Mouse (Mus musculus) embryonic facial prominence, embryonic 14.5 days (tissue): Measurements from ENCODE around the gene 9530003J23Rik. TPM values are rescaled to one million over a fixed set of nuclear protein-coding genes. Genes with fewer than 3 reads are reported as not detected.
"Not testable (repeated sequence)": the region's sequence is repeated elsewhere in the genome, so short reads cannot be mapped to it uniquely, and the experiment has no call there.

Experiments
- ATAC-seq: fragments of 200-750 bp; cut with Nextera tagmentation; 2 replicates; pipeline ENCODE4 v1.8.0; 2017; ENCODE audit warnings: low read depth, moderate number of reproducible peaks, moderate TSS enrichment
- DNase-seq: peaks from one replicate; pipeline ENCODE4 v3.0.0-alpha.2; 2015; ENCODE audit warnings: low spot score
- H3K27ac ChIP-seq: fragments of 300-500 bp; sonication (generic); replicated peaks from 2 replicates; pipeline ENCODE4 v1.5.1; 2014; ENCODE audit warnings: low read depth, mild to moderate bottlenecking, low read length, moderate library complexity
- H3K27me3 ChIP-seq: fragments of 300-500 bp; sonication (generic); replicated peaks from 2 replicates; pipeline ENCODE4 v1.6.1; 2014; ENCODE audit warnings: low read length; ENCODE audit not compliant: control insufficient read depth, insufficient read depth
- H3K36me3 ChIP-seq: fragments of 300-500 bp; sonication (generic); 2 replicates; pipeline ENCODE4 v1.6.1; 2014; ENCODE audit warnings: low read length, mixed read lengths; ENCODE audit not compliant: control insufficient read depth, insufficient read depth
- H3K4me1 ChIP-seq: fragments of 300-500 bp; sonication (generic); 2 replicates; pipeline ENCODE4 v1.6.1; 2014; ENCODE audit warnings: antibody characterized with exemption, low read length; ENCODE audit not compliant: control insufficient read depth, insufficient read depth
- H3K4me2 ChIP-seq: fragments of 300-500 bp; sonication (generic); 2 replicates; pipeline ENCODE4 v1.6.1; 2014; ENCODE audit warnings: low read depth, mild to moderate bottlenecking, low read length, moderate library complexity, mixed read lengths
- H3K4me3 ChIP-seq: fragments of 300-500 bp; sonication (generic); 2 replicates; pipeline ENCODE4 v1.5.1; 2014; ENCODE audit warnings: low read depth, mild to moderate bottlenecking, low read length
- H3K9ac ChIP-seq: fragments of 300-500 bp; sonication (generic); 2 replicates; pipeline ENCODE4 v1.6.1; 2014; ENCODE audit warnings: low read depth, mild to moderate bottlenecking, low read length, moderate library complexity, mixed read lengths
- H3K9me3 ChIP-seq: fragments of 300-500 bp; sonication (generic); 2 replicates; pipeline ENCODE4 v1.6.1; 2016; ENCODE audit warnings: low read length; ENCODE audit not compliant: control insufficient read depth
- WGBS: fragments of 180-500 bp; shearing (Covaris S2); extraction: QIAGEN DNeasy Blood & Tissue Kit; methylation state at CpG from one replicate; pipeline ENCODE4 v1.1.7; 2014; 5-methylcytosine and 5-hydroxymethylcytosine counted together
- polyA plus RNA-seq: library from polyadenylated mRNA; unstranded; fragments of >200 nt; fragmentation: Nextera tagmentation; extraction: Ambion mirVana; gene quantifications from 2 replicates; pipeline ENCODE4 v1.2.1, GENCODE M21; 2014

9530003J23Rik gene
- polyA plus RNA-seq = not detected in 2 replicates

- no peaks in the 10 kb centered on the region for H3K4me1 ChIP-seq
- DNase-seq = no peak
- H3K27ac ChIP-seq = no peak within 1 kb of the TSS
- H3K4me3 ChIP-seq = no peak within 1 kb of the TSS
- no peak within 1 kb of the TSS for H3K9ac ChIP-seq
- no peaks in the 10 kb centered on the region for H3K27me3 ChIP-seq
- H3K4me2 ChIP-seq = no peak within 1 kb of the TSS
- H3K36me3 ChIP-seq = no peaks in the 10 kb centered on the region
- no peaks in the 10 kb centered on the region for H3K9me3 ChIP-seq
- 85% methylated on average over 12 of the region's 12 CpGs for WGBS
- no peak for ATAC-seq
Measured at GRCm38 (mm10) chr10:117238603-117239002, at the start of gene 9530003J23Rik. Gene 9530003J23Rik, minus strand, starts transcription at chr10:117238703.

GRCm38 (mm10) chr10:117287226-117287850, 48.8 kb upstream of the 9530003J23Rik start:
- Histone ChIP-seq H3K4me1 (no peaks in the 10 kb centered on the region), H3K4me2 (no peak overlapping the region), H3K27me3 (no peaks in the 10 kb centered on the region), H3K9ac (no peak overlapping the region), H3K9me3 (no peaks in the 10 kb centered on the region), H3K36me3 (no peaks in the 10 kb centered on the region), H3K27ac (no peak overlapping the region), H3K4me3 (no peak overlapping the region)
- 87% methylated on average over 3 of the region's 3 CpGs for WGBS
- DNase-seq (no peak), ATAC-seq (no peak)

GRCm38 (mm10) chr10:117286366-117286970, 48.0 kb upstream of the 9530003J23Rik start:
- DNase-seq (no peak), ATAC-seq (no peak)
- Histone ChIP-seq H3K4me3 (no peak overlapping the region), H3K4me1 (no peaks in the 10 kb centered on the region), H3K4me2 (no peak overlapping the region), H3K27ac (no peak overlapping the region), H3K36me3 (no peaks in the 10 kb centered on the region), H3K9ac (no peak overlapping the region), H3K27me3 (no peaks in the 10 kb centered on the region), H3K9me3 (no peaks in the 10 kb centered on the region)
- 94% methylated on average over 6 of the region's 6 CpGs for WGBS

- H3K4me2 ChIP-seq, H3K27ac ChIP-seq, H3K9ac ChIP-seq, DNase-seq, H3K27me3 ChIP-seq, H3K4me3 ChIP-seq, ATAC-seq, H3K4me1 ChIP-seq, H3K36me3 ChIP-seq, H3K9me3 ChIP-seq: not testable (repeated sequence)
- WGBS = 80% methylated on average over 3 of the region's 7 CpGs
Measured at GRCm38 (mm10) chr10:117285584-117285983, 47.1 kb upstream of the 9530003J23Rik start.

- Histone ChIP-seq H3K4me1 (no peaks in the 10 kb centered on the region), H3K27ac (no peak overlapping the region), H3K9ac (no peak overlapping the region), H3K9me3 (no peaks in the 10 kb centered on the region), H3K4me3 (no peak overlapping the region), H3K27me3 (no peaks in the 10 kb centered on the region), H3K4me2 (no peak overlapping the region), H3K36me3 (no peaks in the 10 kb centered on the region)
- no peak for DNase-seq
- WGBS = 82% methylated on average over 10 of the region's 10 CpGs
- no peak for ATAC-seq
Measured at GRCm38 (mm10) chr10:117284578-117285520, 46.3 kb upstream of the 9530003J23Rik start.

- H3K27ac ChIP-seq = no peak overlapping the region
- ATAC-seq (no peak), DNase-seq (no peak)
- H3K9me3 ChIP-seq = no peaks in the 10 kb centered on the region
- no peaks in the 10 kb centered on the region for H3K36me3 ChIP-seq
- no peaks in the 10 kb centered on the region for H3K4me1 ChIP-seq
- H3K4me2 ChIP-seq = no peak overlapping the region
- no peak overlapping the region for H3K9ac ChIP-seq
- 78% methylated on average over 7 of the region's 7 CpGs for WGBS
- no peaks in the 10 kb centered on the region for H3K27me3 ChIP-seq
- no peak overlapping the region for H3K4me3 ChIP-seq
Measured at GRCm38 (mm10) chr10:117283871-117284577, 45.5 kb upstream of the 9530003J23Rik start.

- not testable (repeated sequence) for DNase-seq, H3K4me2 ChIP-seq, H3K4me3 ChIP-seq, H3K36me3 ChIP-seq, H3K27ac ChIP-seq, H3K4me1 ChIP-seq, H3K27me3 ChIP-seq, H3K9me3 ChIP-seq, H3K9ac ChIP-seq, ATAC-seq
- WGBS = 79% methylated on average over 4 of the region's 4 CpGs
Measured at GRCm38 (mm10) chr10:117283196-117283595, 44.7 kb upstream of the 9530003J23Rik start.

GRCm38 (mm10) chr10:117282551-117282950, 44.0 kb upstream of the 9530003J23Rik start:
- Histone ChIP-seq H3K27me3 (no peaks in the 10 kb centered on the region), H3K4me2 (no peak overlapping the region), H3K36me3 (no peaks in the 10 kb centered on the region), H3K9me3 (no peaks in the 10 kb centered on the region), H3K4me3 (no peak overlapping the region), H3K27ac (no peak overlapping the region), H3K4me1 (no peaks in the 10 kb centered on the region), H3K9ac (no peak overlapping the region)
- WGBS = 64% methylated on average over 2 of the region's 2 CpGs
- DNase-seq = no peak
- no peak for ATAC-seq
